Mouse (Mus musculus): Measurements from ENCODE around the gene Aasdh.

The Aasdh gene

DNA sequence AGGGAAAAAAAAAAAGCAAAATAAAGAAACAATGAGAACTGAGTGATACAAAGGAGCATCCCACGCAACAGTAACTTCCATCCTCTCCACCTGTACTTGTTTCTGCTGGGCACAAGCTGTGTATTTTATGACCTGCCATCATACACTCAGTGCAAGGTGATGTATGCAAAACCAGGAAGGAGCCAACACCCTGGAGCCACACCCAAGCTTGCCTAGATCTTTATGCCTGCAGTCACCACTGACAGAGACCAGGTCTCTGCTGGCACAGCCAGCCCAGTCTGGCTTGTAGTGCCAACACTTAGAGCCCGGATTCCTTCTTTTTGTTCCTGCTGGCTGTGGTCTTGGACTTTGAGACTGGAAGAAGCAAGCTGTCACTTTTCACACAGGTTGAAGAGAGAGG lies 63.5 kb downstream of the Aasdh start:
- in situ Hi-C loops (cut with MboI) = no loop called here

DNA sequence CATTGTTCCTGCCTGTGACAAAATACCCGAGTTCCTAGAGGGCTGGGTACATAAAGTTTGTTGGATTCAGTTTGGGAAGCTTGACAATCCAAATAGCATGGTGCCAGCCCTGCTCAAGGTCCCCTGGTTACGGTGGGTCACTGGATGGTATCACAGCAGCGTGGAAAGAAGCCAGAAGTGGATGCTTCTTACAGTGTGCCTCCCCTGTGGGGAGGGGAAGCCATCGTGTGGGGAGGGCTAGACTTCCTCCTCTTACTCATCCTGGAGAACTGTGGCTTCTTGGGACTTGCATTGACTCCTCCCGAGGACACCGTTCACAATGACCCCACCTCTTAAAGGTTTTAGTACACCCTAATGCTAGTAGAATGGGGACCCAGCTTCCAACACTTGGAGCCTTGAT lies 65.5 kb downstream of the Aasdh start:
- in situ Hi-C loops (cut with MboI) = no loop called here

DNA sequence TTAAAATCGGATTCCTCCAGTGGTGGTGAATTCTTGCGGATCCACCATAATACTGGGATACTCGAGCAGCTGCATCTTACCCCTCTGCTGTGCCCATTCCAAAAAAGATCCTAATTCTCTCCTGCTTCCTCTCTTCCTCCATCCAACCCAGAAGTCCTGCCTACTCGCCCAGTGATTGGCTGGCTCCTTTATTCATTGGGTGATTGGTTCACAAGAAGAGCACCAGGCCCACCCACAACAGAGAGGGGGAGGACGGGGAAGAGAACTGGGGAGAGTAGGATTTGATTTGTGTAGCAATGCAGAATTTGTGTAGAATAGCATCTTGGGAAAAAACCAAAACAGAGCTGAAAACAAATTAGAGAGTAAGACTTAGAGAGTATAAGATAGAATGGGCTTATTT lies 68.3 kb downstream of the Aasdh start:
- in situ Hi-C loops (cut with MboI) = no loop called here

DNA sequence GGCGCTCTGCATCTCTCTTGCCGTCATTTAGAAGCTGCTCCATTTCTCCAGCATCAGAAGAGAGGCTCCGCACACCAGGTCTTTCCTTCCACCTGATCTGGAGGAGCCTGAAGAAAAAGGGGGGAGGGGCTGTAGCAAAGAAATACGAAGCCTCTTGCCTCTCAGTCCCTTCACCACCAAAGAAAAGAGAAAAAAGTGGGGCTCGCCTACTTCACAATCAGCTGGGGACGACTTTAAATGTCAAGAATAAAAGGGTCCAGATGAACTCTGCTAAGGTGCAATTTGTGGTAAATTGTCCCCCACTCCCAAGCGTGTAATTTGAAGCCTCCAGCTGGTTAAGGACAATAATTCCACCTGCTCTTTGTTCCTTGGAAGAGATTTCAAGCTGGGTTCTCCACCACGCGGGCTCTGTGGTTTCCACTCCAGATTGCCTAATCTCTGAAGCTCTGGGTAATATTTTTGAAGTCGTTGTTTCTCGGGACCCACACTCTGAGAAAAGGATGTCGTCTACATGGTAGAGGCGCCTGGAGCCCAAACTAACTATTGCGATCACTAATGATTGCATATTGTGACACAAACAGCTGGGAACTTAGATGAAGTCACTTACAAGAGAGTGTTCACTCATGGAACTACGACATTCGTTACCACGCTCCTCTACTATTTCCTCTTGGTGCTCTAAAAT lies 72.6 kb downstream of the Aasdh start:
- in situ Hi-C loops (cut with MboI) = no loop called here

DNA sequence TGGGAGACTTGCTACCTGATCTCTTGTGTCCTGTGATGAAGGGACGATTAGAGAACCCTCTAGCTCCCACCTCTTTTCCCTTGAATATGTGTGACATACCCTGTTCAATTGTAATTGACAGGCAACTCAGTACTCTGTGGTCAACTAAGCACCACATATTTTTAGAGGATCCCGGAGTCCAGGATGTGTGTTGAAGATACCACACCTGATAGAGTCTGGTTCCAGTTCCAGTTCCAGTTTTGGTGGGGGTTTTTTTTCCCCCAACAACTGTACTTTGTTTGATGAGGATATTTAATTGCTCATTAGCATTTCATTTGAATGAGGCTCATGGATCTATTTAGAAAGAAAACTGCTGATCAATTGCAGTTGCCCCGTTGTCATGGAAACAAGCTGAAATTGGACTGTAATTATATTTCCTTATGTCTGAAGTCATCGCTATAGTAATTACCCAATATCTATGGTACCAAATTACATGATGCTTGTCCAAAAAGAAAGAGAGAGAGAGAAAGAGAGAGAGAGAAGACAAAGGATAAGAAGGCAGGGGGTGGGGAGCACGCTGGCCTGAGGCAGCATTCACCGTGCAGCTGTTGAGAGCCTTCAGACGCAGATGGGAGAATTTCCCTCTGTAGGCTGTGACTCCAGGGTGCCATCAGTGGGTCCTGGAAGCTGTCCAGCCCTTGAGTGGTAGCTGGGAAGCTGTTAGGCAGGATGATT lies 76.6 kb downstream of the Aasdh start:
- in situ Hi-C loops (cut with MboI) = no loop called here

Data from mature B cell (primary cell).